Mouse (Mus musculus): ENCODE measurements around the gene Tacr1. TPM values are rescaled to one million over a fixed set of nuclear protein-coding genes. Genes with fewer than 3 reads are reported as not detected.
A peak's percentile ranks its signal among the peaks of the same experiment; 100 is the strongest.

Tacr1 gene
- total RNA-seq, 4 experiments from 2014 or later, result not detected

DNA sequence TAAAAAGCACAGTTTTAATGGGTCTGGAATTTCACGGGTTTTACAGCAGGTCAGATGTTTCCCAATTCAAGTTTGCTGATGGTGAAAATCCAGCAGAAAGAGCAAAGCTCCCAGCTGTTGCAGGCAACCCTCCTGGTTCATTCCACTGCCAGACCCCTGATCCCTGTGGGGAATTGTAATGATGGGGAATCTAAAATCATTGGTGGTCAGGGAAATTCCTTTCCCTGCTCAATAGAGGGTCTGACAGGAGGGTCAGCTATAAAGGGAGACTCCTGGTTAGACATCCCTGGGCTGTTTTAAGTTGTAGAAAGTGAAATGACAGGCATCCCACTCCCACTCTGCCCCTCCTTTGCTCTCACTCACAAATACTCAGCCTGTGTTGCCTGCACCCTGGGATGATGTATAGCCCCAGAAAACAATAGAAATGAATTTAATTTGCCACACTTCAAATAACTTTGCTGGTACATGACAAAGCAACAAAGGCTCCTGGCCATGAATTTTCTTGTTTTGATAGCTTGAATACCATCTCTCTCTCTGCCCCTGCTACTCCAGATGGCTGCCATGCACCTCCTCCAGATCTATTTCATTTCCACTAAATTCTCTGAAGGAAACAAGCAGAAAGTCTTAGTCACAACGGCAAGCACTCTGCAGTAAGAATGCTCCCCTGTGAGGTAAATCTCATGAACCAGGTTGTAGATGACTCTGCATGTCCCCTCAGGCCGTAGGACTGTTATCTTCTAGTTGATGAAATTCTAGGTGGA lies 123.2 kb downstream of the Tacr1 start:
- no peak for DNase-seq

DNA sequence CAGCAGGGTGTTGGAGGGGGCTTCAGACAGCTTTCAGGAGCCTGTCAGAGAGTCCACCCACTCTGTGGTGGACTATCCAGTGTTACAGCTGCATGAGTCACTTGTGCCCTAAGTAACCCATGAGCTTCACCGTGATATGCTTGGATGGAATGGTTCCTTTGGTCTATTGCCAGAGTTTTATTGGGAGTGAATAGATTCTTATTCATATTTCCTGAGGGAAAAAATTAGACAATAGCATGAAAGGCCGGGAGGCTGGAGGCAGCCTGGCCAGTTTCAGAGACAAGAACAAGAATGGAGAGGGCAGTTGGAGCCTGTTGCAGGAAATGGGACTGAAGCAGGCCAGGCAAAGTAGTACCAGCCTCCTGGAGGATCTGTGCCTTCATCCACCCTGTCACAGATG lies 126.5 kb downstream of the Tacr1 start:
- DNase-seq, result no peak

DNA sequence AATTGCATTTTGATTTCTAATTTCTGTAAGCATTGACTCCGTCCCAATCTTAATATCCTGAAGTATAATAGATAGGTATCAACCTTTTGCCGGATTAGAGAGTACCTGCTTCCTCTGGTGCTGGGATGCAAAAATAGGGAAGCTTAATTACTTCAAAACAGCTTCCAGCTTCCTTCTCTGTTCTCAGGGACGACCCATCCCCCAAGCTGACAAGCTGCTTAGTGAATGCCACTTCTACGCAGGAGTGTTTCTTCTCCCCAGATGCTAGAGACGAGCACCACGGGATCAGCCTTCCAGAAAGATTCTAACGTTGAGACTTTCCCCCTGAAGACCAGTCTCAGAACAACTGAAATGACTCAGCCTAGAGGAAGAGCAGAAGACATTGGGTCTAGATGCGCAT lies 134.5 kb downstream of the Tacr1 start:
- DNase-seq, result no peak

DNA sequence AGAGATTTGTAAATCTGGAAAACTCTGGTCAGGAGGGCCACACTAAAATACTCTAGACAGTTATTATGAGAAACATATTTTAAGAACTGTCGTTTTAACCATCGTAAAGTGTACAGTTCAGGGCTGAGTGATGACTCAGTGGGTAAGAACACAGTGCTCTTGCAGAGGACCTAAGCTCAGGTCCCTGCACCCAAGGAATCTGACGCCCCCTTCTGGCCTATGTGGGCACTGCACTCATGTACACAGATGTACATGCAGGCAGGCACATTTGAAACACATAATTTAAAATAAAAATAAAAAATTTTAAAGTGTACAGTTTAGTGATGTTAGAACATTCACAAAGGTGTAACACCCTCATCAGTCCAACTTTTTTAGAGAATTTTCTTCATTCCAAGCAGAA lies 147.1 kb downstream of the Tacr1 start:
- no peak for DNase-seq

DNA sequence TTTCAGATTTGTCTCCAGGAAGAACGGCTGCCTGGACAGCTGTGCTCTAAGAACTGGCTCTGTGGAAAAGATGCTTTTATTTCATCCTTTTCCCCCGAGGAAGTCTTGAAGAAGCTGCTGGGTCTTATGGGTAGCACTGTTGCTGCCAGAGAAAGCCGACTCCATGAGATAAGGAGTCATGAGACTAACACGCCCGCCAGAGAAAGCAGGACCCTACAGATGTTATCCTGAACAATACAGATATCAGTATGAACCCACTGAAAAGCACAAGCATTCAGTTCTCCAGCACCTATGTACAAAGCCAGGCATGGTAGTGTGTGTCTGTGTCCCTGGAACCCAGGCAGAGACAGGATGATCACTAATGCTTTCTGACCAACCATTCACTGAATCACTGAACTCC lies 173.3 kb downstream of the Tacr1 start:
- DNase-seq, result no peak

DNA sequence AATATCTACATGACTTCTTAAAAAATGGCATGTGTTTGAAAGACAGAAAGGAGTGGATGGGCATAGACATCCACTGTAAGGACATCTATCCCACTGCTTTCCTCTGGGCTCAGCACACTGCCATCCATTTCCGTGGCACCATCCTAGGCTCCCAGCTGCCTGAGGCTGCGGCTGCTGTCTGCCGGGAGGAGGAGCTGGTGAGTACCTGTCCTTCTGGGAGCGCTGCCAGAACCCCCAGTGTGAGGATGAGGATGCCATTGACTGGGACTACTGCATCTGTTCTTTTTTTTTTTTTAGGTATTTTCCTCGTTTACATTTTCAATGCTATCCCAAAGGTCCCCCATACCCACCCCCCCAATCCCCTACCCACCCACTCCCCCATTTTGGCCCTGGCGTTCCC lies 183.3 kb downstream of the Tacr1 start:
- no peak for DNase-seq

DNA sequence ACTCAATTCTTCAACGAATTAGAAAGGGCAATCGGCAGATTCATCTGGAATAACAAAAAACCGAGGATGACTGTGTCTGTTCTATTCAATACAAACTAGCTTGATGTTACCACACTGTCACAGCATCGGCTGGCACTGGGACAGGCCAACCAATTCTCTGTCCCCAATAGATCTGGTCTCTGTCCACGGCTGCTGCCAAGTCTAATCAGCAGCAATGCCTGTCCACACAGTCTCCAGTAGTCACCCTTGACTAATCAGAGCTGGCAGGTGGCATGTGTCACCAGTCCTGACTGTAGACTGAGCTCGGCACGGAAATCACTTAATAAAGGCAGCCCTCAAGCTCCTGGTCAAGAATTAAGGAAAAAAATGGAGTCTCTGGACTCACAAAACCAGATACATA lies 187.3 kb downstream of the Tacr1 start:
- DNase-seq, result peak; percentile 3

DNA sequence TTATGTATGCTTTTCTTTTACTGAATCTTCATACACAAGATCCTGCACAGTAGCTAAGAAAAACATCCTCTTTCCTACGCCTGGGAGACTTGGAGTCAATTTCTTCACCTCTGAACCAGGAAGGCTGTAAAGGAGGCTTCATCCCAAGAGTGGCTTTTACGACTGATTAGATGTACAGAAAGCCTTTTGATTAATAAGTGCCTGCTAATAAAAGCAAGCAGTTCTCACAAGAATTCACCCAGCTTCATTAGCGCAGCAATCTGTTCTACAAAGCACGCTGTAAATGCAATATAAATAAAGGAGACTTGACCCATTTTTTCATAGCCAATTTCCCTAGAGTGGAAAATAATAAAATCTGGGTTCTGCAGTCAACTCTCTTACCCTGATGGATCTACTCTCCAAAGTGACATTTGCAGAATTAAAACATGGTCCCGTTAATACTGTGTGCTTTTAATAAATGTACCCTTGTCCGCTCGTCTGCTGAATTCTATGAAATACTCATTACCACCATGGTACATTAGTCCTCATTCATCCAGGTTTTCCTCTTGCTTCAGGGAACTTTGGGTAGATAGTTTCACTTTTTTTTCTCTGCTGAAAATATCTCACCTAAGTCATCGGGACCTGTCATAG lies 193.4 kb downstream of the Tacr1 start:
- DNase-seq, result no peak

DNA sequence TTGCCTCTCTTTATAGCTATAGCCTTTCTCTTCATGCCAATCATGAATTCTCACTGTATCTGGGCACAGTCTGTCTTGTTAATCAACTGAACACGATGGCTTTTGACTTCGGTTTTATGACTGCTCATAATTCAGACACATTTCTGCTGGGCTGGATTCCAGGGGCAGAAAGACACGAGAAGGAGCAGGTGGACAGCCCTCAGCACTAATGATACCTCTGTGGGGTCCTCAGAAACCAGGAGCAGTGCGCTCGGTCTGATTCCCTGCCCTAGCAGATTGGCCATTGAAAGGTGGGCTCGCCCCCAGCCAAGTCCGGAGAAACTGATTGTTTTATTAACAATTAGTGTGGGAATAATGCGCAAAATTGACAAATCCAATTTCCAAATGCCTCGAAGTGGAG lies 201.1 kb downstream of the Tacr1 start:
- DNase-seq, result no peak

DNA sequence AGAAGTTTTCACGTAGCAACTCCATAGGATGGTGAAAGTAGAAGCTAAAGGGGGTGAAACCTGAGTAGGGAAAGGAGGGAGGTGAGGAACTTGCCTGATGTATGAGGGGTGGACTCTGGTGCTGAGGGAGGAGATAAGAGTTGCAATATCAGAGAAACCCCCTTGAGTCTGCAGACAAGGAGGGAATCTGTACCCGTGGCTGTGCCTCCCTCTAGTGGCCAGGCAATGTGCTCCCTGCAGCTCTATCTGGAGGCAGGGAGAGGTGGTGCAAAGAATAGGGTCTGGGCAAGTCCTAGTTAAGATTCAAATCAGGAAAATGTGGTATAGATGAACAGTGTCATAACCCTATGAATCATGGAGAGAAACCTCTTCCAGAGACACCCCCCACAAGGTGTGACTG lies 201.5 kb downstream of the Tacr1 start:
- DNase-seq, result no peak

DNA sequence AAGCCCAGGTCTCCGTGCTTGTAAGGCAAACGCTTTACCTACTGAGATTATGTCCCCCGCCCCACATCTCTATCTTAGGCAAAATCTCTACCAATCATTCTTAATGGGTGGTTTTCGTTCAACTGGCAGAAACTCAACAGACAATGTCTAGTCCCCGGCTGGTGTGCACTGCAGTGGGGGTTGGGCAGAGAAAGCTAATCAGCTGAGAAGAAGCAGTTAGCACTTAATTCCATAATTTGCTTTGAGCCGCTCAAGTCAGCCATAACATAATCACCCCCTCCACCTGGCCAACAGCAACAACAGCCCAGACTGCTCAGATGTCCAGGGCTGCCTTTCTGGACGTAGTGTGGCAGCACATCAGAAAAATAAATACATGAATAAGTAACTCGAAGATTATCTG lies 202.7 kb downstream of the Tacr1 start:
- DNase-seq, result no peak

DNA sequence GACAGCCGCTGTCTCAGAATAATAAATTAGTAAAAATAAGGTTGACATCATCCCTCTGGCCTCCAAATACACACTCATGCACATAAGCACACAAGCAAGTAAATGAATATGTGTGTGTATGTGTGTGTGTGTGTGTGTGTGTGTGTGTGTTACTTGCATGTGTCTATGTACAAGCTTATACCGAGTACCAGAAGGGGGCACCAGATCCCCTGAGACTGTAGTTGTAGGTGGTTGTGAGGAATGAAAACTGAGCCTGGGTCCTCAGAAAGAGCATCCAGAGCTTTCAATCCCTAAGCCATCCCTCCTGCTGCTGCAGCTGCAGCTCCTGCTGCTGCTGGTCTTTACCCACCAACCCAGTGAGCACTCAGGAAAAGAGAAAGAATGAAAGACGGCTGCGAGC lies 206.6 kb downstream of the Tacr1 start:
- DNase-seq, result no peak

DNA sequence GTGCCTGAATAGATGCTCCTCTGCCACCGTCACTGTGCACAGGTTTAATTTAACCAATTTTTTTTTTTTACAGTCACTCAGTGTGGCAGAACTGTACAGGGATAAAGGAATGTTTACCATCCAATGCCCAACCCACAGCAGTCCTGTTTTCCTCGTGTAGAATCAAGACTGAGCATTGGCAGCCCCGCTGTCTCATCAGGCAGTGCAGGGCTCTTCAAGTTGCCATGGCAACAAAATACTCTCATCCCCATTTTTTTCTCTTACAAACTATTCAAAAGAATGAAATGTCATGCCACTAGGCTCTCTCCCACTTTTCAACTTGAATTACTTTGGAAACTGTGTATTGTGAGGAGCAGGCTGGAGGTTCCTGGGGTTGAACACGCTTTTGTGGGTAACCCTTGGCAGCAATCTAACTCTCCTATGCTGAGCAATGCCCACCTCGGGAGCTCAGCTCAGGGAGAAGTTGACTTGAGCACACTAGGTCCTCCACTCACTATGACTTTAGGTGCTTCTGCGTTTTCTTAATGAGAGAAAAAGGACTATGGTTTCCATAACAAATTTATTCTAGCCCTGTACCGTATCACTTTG lies 207.3 kb downstream of the Tacr1 start:
- DNase-seq, result no peak

Data from adrenal gland, adult 8-10 months (tissue).